Mouse (Mus musculus) adrenal gland, adult 2 months (tissue): ENCODE measurements around the gene Prcp. TPM values are rescaled to one million over a fixed set of nuclear protein-coding genes. Genes with fewer than 3 reads are reported as not detected.

Source experiments
- DNase-seq: peaks from one replicate; pipeline ENCODE4 v3.0.0; 2021
- long read RNA-seq: library from polyadenylated mRNA; stranded (forward); transcript quantifications from one replicate; pipeline ENCODE4 v2.0.0, GENCODE M21; 2021
- polyA plus RNA-seq: library from polyadenylated mRNA; depleted of rRNA; stranded (reverse); fragments of >200 nt; gene quantifications from 2 replicates; pipeline ENCODE4 v1.2.3, GENCODE M21; 2012; rRNA removed
- total RNA-seq, 2 experiments: library from RNA; stranded (reverse); gene quantifications; 2 replicates each; pipeline ENCODE4 v1.2.3; 2021

Prcp gene
- total RNA-seq (10 to 100 TPM; 11.2 to 11.3 TPM), polyA plus RNA-seq (14.0 and 16.3 TPM in 2 replicates)
- long read RNA-seq, transcript Prcp-201 (9 exons, 2,967 nt) = major isoform, 8 of 10 reads
- long read RNA-seq, partial matches to known transcripts = 2 of 10 reads
- long read RNA-seq, other reads (novel, unspliced or antisense) = 0 of 10 reads

- DNase-seq = peak; percentile 95
Measured at GRCm38 (mm10) chr7:92874116-92874675, at the start of gene Prcp, which contains the start of gene Ddias. Gene Prcp (plus strand): TSS chr7:92874470. Gene Ddias (minus strand): TSS chr7:92874247.

- no peak for DNase-seq
Measured at GRCm38 (mm10) chr7:92826248-92826647, 48.0 kb upstream of the Prcp start.

DNA sequence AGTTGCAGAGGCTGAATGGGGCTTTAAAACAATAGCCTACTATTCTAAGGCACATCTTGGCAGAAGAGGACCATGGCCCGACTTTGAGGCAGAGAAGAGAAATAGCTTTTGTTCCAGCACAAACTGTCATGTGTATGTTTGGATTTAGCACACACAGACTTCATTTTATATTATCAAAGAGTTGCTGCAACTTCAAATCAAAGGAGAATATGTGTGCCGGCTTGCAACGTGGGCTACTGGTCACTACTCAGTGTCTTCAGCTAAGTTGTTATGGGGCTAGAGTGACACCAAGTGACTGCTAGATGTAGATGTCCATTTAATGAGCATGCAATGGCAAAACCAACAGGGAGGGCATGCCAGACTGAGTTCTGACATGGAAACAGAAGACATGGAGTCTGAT lies 46.3 kb upstream of the Prcp start:
- no peak for DNase-seq

GRCm38 (mm10) chr7:92832395-92832794 lies 41.9 kb upstream of the Prcp start:
- no peak for DNase-seq

DNA sequence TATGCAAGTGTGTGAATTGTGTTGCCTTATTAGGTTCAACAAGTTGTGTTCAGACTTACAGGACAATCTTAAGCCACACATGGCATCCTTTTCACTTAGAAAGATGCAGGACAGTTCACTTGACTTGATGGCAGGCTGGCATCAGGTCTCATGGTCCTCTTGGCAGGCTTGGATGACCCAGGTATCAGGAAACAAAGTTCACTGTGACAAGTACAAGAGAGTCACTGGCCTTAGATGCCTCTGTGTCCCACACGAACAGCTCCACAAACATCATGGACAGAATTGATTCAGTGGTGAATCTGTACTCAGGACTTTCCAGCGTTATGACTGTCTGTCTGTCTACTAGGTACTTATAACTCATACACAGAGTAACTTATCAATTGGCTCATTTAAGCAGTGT lies 39.9 kb upstream of the Prcp start:
- no peak for DNase-seq

DNA sequence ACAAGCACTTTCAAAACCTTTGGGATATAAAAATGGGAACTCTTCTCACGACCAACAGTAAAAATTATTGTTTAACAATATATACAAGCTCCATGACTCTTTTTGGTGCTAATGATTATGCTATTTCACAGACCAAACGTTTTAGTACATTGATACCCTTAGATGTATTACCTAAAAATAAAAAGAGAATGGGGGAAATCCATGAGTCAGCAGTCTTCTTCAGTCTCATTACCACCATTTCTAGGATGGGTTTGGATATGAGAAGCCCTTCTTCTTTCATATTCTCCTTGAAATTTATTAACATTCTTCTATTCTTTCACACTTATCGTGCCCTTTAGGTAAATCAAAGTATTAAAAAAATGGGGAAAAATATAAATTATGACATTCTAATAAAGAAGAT lies 37.8 kb upstream of the Prcp start:
- DNase-seq = no peak

- no peak for DNase-seq
Measured at GRCm38 (mm10) chr7:92837226-92837625, 37.0 kb upstream of the Prcp start.

DNA sequence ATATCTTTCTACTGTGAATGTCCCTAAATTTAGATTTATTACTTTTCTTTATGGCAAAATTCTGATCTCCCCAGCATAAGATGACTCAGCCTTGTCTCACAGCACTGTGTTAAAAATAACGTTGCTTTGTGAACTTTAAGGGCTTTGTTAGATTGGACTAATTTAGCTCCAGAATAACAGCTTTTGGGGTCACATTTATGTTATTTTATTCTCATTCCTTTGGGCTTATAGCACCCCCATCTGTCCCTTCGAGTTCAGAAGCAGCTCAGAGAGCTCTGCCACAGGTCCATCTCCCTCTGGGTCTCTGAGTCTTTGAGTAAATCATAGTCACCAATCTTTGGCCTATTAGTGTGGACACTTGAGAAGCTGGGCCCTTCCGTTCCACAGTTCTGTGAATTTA lies 36.4 kb upstream of the Prcp start:
- no peak for DNase-seq

GRCm38 (mm10) chr7:92842254-92842653 lies 32.0 kb upstream of the Prcp start:
- DNase-seq = no peak

- DNase-seq = peak; percentile 53
Measured at GRCm38 (mm10) chr7:92848246-92848645, 26.0 kb upstream of the Prcp start.

DNA sequence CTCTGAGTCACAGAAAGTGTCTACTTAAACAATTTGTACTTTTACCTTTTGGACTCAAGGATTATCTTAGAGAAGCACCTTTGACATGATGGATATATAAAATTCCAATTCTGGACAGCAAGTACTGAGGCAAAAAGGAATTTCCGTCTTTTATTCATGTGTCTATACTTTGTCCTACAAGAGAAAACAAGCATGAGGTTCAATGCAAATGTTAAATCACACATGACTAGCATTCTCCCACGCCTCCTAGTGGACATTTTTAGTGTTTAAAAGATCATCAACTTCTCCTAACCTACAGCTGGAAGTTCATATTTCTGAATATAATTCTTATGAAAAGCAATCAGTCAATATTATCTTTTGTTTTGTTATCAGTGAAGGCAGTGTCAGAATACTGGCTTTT lies 7.7 kb upstream of the Prcp start:
- peak; percentile 8 for DNase-seq

- no peak for DNase-seq
Measured at GRCm38 (mm10) chr7:92870161-92870560, 4.1 kb upstream of the Prcp start.

GRCm38 (mm10) chr7:92871596-92871995 lies 2.7 kb upstream of the Prcp start:
- no peak for DNase-seq

DNA sequence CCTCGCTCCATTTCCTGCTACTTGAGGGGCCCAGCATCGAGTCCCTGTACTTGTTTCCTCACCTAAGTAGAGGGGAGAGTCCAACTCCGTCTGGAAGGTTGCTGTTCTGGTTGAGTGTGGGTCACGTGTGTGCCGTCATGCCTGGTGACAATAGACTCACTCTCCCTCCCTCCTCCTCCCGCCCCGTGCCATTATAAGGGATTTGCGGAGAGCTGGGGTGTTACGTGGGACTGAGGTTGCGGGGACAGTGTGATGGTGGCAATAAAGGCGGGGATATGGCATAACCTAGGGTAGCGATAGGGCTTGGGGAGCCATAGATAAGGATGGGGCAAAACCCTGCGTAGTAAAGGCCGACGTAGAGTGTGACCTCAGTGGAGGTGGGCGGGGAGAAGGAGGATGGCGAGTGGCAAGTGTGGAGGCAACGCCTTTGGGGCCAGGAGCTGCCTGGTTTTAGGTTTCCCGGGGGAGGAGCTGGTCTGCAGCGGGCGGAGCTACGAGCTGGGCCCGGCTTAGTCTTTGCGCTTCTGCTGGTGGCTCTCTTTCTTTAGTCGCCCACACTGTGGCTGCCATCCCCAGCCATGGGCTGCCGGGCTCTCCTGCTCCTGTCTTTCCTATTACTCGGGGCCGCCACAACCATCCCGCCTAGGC lies 615 bp downstream of the Prcp start:
- peak; percentile 93 for DNase-seq

GRCm38 (mm10) chr7:92876066-92876465 lies 1.8 kb downstream of the Prcp start:
- peak; percentile 33 for DNase-seq

- no peak for DNase-seq
Measured at GRCm38 (mm10) chr7:92876538-92876937, 2.3 kb downstream of the Prcp start.

DNA sequence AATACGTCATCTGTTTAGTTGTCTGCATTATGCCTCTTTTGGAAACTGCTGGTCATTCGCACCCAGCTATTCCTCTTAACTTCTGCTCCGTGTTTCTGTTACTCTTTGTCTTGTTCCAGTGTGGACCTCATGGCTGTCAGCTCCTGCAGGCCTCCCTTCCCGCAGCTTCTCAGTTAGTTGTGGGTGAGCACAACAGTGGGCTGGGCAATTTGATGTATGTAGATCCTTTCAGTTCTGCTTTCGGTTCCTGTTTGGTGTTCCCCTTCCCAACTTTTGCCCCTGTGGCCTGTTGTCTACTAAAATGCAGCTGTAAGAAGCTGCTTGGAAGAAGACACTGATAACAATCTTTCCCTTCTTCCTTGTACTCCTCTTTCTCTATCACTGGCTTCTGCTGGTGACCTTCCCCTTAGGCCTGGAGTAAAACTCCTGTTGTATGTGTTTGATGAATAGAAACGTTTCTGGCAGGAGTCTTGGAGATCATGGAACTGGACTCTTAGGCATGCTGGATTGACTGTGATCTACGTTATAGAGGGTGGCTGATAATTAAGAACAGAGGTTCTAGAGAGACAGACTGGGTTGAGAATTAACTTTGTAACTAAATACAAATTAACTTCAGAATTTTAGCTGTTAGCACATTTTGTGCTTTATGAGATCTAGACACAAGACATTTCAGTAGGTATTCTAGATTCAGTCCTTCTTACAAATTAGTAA lies 4.5 kb downstream of the Prcp start:
- no peak for DNase-seq

DNA sequence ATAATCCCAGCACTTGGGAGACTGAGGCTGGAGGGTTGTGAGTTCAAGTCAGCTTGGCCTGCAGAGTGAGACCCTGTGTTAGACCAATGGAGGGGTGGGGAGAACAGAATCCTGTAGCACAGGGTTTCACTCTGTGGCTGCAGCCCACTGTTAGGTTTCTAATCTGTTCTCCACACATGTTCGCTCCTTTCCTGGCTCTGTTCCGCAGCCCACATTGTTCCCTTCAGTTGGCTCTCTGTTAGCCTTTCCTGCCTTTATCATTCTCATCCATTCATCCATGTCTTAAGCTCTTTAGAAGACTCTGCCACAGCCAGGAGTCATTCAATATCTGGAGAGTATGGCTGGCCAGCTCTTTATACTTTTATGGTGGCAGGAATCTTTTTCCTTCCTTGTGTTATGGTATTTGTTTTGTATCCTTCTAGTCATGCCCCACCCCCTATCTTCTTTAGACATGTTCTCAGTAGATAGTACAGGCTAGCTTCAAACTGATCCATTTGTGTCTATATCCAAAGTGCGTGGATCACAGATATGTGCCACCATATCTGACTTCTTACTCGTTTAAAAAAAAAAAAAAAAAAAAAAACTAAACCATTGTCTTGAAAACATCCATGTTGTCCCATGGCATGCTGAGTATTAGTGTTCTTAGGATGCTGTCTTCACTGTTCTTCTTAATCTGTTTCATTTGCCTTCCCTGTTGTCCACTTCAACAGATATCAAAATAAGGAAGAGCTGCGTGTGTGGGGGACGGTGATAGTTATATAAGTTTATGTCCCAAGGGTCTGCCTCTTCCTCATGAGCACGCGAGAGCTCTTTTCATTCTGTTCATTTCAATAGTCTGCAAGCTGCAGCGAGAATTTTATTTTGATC lies 9.8 kb downstream of the Prcp start:
- DNase-seq = no peak

DNA sequence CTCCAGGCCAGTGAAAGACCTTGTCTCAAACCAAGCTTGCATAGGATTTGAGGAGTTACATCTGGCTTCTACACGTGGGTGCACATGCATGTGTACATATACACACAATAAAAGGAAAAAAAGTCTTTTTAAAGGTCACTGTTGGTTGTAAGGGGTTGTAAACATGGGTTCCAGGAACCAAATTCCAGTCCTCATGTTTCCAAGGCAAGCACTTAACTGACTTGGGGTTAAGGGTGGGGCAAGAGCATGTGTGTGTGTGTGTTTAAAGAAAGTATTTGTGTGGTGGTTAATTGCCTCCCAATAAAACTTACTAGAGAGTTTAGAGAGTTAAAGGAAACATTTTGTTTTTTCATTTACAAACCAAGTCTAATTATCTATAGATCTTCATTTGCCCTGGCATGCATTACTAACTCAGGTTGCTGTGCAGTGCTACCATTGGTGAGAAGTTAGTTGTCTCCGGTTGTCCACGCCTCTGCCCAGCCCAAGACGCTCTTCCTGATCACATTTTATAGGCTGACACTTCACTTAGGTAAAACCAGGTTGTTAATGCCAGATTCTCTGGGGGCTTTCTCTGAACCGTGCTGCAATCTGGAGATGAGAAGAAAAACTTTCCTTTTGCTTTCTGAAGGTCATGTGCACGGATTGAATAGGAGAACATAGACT lies 10.9 kb downstream of the Prcp start:
- no peak for DNase-seq

GRCm38 (mm10) chr7:92886801-92887200 lies 12.5 kb downstream of the Prcp start:
- no peak for DNase-seq

GRCm38 (mm10) chr7:92887230-92887629 lies 13.0 kb downstream of the Prcp start:
- no peak for DNase-seq

DNA sequence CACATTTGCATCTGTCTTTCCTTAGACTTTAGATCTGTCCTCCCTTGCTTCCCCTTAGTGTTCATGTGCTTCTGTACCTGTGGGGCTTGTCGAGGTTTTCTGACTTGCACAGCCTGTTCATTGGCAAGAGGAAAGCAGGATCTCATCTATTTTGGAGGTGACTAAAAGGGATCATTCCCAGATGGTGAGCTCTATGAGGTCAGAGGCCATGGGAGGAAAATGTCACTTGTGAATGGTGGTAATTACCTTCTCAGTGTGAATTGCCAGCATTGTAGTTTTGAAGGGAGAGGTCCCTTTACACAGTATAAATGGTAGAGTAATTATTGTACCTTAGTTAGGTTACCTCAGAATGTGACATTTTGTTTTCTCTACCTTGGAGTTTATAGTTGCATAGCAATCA lies 15.9 kb downstream of the Prcp start:
- no peak for DNase-seq
